Mouse (Mus musculus) lung, adult 2 months (tissue): ENCODE measurements around the gene Zxdc.

Experiments
- CTCF ChIP-seq: fragments of 200-500 bp; IDR thresholded peaks from 2 replicates; pipeline ENCODE4 v1.5.1; 2011; ENCODE audit warnings: mild to moderate bottlenecking, low read length, control low read depth; ENCODE audit not compliant: insufficient read depth
- POLR2A ChIP-seq: fragments of 200-500 bp; IDR thresholded peaks from 2 replicates; pipeline ENCODE4 v1.6.1; 2011; ENCODE audit warnings: low read depth, mild to moderate bottlenecking, control low read depth, low read length, borderline replicate concordance; ENCODE audit errors: extremely low read depth

GRCm38 (mm10) chr6:90408632-90409031, 39.3 kb downstream of the Zxdc start:
- TF ChIP-seq CTCF: no peak
- no peak for TF ChIP-seq POLR2A
